Mouse (Mus musculus) bone marrow macrophage, adult 2 months (primary cell): ENCODE data around the gene Zfp942.
"Not testable (repeated sequence)": the region's sequence is repeated elsewhere in the genome, so short reads cannot be mapped to it uniquely, and the experiment has no call there.

Source experiments
- CTCF ChIP-seq: IDR thresholded peaks from 2 replicates; pipeline ENCODE4 v1.5.1; 2012; ENCODE audit warnings: low read depth, mild to moderate bottlenecking, low read length, moderate library complexity
- POLR2A ChIP-seq: IDR thresholded peaks from 2 replicates; pipeline ENCODE4 v1.6.1; 2012; ENCODE audit warnings: mild to moderate bottlenecking, low read depth, low read length, borderline replicate concordance

DNA sequence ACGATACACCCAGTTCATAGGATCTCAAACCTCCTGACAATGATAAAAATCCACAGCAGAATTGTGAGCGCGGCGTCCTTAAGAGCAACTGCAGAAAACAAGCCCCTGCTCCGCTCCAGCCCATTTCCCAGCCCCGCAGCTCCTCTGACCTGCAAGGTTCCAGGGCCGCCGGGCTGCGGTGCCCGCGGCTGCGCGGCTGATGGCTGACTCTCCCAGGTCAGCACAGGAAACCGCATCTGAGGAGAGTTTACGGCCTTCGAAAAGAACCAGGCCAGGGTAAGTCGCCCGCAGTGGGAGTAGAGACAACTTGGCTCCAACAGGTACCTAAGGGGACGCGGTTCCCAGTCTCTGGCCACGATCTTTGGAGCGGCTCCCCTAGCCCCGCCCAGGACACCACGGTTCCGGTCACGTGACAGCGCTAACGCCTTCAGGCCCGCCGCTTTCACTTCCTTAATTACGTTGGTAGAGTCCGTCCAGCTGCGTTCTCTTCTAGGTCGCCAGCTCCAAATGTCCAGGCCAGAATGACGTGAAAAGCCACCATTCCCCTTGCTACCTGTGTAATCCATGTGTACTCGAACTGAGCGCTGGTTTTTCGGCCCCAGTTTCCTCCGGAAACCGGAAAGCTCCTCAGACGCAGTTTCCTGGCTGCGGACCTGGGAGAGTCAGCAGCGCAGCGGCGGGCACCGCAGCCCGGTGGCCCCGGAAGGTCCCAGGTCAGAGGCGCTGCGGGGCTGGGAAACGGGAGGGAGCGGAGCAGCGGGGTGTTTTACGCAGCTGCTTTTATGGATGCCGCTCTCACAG is at the start of gene Zfp942, which contains the start of gene Zfp943:
- not testable (repeated sequence) for TF ChIP-seq CTCF, POLR2A
